Mouse (Mus musculus): ENCODE measurements at regions not wholly inside any gene's neighbourhood (a gene's known extent, or its start where the extent isn't known, plus 50 kb on each side); places are given as distances from the start of the nearest gene placed in this dataset.

GRCm38 (mm10) chr4:150745529-150746429 is 93.8 kb upstream of the Slc45a1 start:
- TF ChIP-seq POLR2A (IDR thresholded peaks at IDR 0.05; ENCODE audit: low read depth, low read length) (no peak), CTCF (IDR thresholded peaks at IDR 0.05; ENCODE audit: extremely low read depth, insufficient read length, insufficient replicate concordance, low read depth, low read length) (no peak)
